Mouse (Mus musculus) testis, adult 2 months (tissue): ENCODE data around the gene Hsf4. TPM values are rescaled to one million over a fixed set of nuclear protein-coding genes. Genes with fewer than 3 reads are reported as not detected.
"Not testable (repeated sequence)": the region's sequence is repeated elsewhere in the genome, so short reads cannot be mapped to it uniquely, and the experiment has no call there.

ENCODE experiments used
- H3K27ac ChIP-seq: fragments of 200-500 bp; 2 replicates; pipeline ENCODE4 v1.5.1; 2012; ENCODE audit warnings: low read depth, low read length; ENCODE audit not compliant: control insufficient read depth, insufficient read depth
- H3K27me3 ChIP-seq: fragments of 200-500 bp; 2 replicates; pipeline ENCODE4 v1.6.1; 2012; ENCODE audit warnings: mild to moderate bottlenecking, low read length, moderate library complexity; ENCODE audit not compliant: control insufficient read depth, insufficient read depth
- H3K36me3 ChIP-seq: fragments of 200-500 bp; 2 replicates; pipeline ENCODE4 v1.6.1; 2012; ENCODE audit warnings: mild to moderate bottlenecking, low read length; ENCODE audit not compliant: control insufficient read depth, insufficient read depth
- H3K4me1 ChIP-seq: fragments of 200-500 bp; 2 replicates; pipeline ENCODE4 v1.6.1; 2012; ENCODE audit warnings: low read length; ENCODE audit not compliant: control insufficient read depth, insufficient read depth
- H3K4me3 ChIP-seq: fragments of 200-500 bp; 2 replicates; pipeline ENCODE4 v1.5.1; 2012; ENCODE audit warnings: low read depth, mild to moderate bottlenecking, low read length, moderate library complexity, mixed read lengths; ENCODE audit not compliant: control insufficient read depth
- CTCF ChIP-seq: fragments of 200-500 bp; IDR thresholded peaks from 2 replicates; pipeline ENCODE4 v1.5.1; 2012; ENCODE audit warnings: low read depth, mild to moderate bottlenecking, inconsistent platforms, low read length, moderate library complexity; ENCODE audit not compliant: control insufficient read depth, insufficient read depth, insufficient replicate concordance
- POLR2A ChIP-seq: fragments of 200-500 bp; IDR thresholded peaks from 2 replicates; pipeline ENCODE4 v1.6.1; 2012; ENCODE audit warnings: low read depth, mild to moderate bottlenecking, inconsistent platforms, low read length, moderate library complexity; ENCODE audit not compliant: control insufficient read depth
- polyA plus RNA-seq: library from polyadenylated mRNA; depleted of rRNA; stranded (reverse); fragments of >200 nt; gene quantifications from 2 replicates; pipeline ENCODE4 v1.2.3, GENCODE M21; 2012

Gene Hsf4
- polyA plus RNA-seq, 1 experiment, result 0.09 TPM

DNA sequence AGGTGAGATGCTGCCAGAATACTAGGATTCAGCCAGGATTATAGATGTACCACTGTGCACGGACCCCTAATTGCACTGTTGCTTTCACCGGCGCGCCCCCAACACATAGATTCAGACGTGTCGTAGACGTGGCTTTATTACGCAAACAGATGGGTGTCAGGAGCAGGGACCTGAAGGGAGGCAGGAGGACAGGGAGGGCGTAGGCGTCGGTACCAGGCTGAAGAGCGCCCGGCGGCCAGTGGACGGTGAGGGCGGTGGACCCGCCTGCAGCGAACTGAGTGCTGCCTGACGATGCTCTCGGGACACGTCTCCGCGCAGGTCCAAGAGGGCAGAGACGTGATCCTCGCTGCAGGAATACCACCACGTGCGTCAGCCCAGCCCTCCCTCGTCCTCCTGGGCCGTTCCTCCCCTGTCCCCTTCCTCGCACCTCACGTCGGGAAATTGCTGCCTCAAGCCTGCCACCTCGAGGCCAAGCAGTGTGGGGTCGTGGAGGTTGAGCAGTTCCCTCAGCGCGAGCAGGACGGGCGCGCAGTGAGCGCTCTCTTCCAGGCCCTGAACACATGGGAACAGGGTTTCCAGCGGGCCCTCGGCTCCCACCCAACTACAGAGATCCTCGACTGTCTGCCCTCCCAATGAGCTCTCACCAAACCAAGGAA lies 20.3 kb downstream of the Hsf4 start, which contains the start of gene 4931428F04Rik:
Gene 4931428F04Rik (minus strand): TSS at position 60 of the 656 bp plus-strand sequence.
- H3K27me3 ChIP-seq, result no peaks in the 10 kb centered on the region; the same call in 1 of the 2 replicates
- H3K4me1 ChIP-seq, result peaks cover 17% of the 10 kb centered on the region
- no peaks in the 10 kb centered on the region for H3K36me3 ChIP-seq
- TF ChIP-seq POLR2A, result peak; percentile 90; the same call in 1 of the 2 replicates
- peak; percentile 40; the same call in 1 of the 2 replicates for TF ChIP-seq CTCF
- H3K4me3 ChIP-seq, result peak within 1 kb of the TSS; percentile 95
- H3K27ac ChIP-seq, result peak within 1 kb of the TSS; percentile 67

DNA sequence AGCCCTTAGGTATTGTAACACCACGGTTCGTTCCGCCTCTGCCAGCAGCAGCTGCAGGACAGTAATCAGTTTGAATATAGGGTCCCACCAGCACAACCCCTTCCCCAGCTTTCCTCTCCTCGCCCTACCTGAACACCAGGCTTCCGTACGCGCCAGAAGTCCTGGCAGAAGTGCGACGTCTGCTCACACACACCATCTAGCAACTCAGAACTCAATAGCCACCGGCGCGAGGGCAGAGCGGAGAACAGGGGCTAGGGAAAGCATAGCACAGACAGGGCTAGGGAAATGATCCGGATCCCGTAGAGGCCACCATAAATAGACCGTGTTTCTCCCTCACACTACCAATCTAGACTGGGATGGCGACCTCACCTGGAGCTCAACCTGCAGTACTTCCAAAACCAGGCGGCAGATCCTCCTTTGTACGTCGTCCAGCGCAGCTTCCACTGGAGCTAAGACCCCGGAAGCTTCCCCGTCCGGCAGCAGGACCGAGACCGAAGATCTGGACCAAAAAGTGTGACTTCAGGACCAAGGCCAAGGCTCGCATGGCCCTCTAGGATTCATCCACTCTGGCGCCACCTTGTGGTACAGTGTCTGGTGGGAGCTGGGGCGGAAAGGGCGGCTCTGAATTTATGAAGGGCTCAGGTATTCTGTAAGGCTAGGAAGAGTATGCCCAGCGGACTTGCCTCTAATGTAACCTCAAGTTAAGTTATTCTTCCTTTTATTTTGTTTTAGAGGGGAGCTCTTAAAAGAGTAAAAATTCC lies 21.1 kb downstream of the Hsf4 start:
- no peaks in the 10 kb centered on the region for H3K36me3 ChIP-seq
- H3K4me1 ChIP-seq, result peaks cover 17% of the 10 kb centered on the region
- TF ChIP-seq CTCF, result peak; percentile 89
- TF ChIP-seq POLR2A, result no peak
- H3K4me3 ChIP-seq, result peak overlapping the region; percentile 95
- no peaks in the 10 kb centered on the region; the same call in 1 of the 2 replicates for H3K27me3 ChIP-seq
- no peak overlapping the region for H3K27ac ChIP-seq

DNA sequence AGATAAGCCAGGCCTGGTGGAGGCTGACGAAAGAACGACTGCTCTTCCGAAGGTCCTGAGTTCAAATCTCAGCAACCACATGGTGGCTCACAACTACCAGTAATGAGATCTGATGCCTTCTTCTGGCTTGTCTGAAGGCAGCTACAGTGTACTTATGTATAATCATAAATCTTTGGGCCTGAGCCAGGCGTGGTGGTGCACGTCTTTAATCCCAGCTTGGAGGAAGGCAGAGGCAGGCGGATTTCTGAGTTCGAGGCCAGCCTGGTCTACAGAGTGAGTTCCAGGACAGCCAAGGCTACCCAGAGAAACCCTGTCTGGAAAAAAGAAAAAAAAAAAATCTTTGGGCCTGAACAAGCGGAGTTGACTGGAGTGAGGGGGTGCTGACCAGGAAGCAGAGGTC lies 21.8 kb downstream of the Hsf4 start:
- not testable (repeated sequence) for H3K36me3 ChIP-seq, H3K27me3 ChIP-seq, H3K27ac ChIP-seq
- peaks cover 17% of the 10 kb centered on the region for H3K4me1 ChIP-seq
- peak overlapping the region; percentile 95 for H3K4me3 ChIP-seq

DNA sequence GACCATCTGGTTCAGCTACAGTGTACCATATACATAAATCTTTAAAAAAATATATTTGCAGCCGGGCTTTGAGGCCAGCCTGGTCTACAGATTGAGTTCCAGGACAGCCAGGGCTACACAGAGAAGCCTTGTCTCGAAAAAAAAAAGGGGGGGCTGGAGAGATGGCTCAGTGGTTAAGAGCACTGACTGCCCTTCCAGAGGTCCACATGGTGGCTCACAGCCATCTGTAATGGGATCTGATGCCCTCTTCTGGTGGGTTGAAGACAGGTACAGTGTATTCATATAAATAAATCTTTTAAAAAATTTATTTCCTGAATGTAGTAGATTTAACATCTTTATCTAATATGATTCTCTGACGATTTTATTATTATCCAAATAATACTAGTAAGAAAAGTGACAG lies 22.2 kb downstream of the Hsf4 start:
- not testable (repeated sequence) for H3K36me3 ChIP-seq, H3K27me3 ChIP-seq, H3K27ac ChIP-seq
- peaks cover 17% of the 10 kb centered on the region for H3K4me1 ChIP-seq
- peak overlapping the region; percentile 95 for H3K4me3 ChIP-seq

DNA sequence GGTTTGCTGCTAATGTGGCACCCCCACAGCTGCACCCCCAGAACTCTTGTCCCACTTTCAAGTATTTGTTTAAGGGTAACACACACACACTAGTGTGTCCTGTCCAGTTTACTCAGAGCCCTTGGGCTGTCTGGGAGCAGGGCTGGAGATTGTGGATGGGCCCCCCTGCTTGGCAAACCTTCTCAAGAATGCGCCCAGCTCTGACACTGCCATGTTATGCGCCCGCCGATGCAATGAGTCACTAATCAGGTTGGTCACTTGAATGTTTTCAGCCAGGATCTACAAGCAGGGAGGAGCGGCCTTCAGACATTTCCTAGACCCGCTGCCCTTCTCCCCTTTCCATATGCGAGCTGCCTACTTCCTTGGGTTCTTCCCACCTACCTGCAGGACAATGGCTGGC lies 22.9 kb downstream of the Hsf4 start:
- peak overlapping the region; percentile 81 for H3K4me3 ChIP-seq
- H3K27me3 ChIP-seq, result no peaks in the 10 kb centered on the region; the same call in 1 of the 2 replicates
- H3K27ac ChIP-seq, result no peak overlapping the region
- H3K4me1 ChIP-seq, result peaks cover 17% of the 10 kb centered on the region
- no peaks in the 10 kb centered on the region for H3K36me3 ChIP-seq
- TF ChIP-seq POLR2A, result no peak
- TF ChIP-seq CTCF, result no peak

DNA sequence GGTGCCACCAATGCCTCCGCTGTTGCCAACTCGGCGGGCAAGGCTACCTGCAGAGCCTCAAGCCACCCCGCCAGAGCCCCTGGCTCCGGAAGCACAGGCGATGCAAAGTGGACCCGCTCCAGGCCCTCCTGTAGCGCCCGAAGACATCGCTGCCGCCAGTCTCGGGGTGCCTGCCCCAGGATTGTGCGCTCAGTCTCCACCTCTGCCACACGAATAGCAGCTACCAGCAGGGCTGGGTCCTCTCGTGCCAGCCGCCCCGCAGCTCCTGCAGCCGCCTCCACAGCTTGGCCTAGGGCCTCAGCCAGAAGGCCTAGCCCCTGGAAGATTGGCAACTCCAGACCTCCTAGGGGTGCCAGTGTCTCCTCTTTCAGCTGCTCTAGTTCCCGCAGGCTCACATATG lies 23.8 kb downstream of the Hsf4 start:
- Histone ChIP-seq H3K36me3 (no peaks in the 10 kb centered on the region), H3K27me3 (no peaks in the 10 kb centered on the region; the same call in 1 of the 2 replicates), H3K27ac (no peak overlapping the region), H3K4me3 (peak overlapping the region; percentile 81), H3K4me1 (peaks cover 22% of the 10 kb centered on the region)
- TF ChIP-seq POLR2A (no peak), CTCF (no peak)

DNA sequence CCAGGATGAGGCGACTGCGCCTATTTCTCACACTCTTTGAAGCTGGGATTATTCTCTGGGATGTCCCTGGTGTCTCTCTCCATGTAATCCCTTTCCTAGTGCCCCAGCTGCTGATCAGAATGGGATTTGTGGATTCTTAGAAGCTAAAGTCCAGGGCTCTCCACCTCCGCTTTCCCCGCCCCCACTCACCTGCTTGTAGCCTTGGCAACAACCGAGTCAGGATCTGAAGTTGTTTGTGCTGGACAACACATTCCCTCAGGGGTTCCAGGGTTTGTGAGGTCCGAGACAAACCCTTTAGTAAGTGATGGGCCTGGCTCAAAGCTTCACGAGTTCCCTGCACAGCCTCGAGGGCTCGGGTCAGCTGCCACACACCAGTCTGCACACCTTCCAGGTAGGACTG lies 25.2 kb downstream of the Hsf4 start:
- Histone ChIP-seq H3K27ac (peak overlapping the region; percentile 78), H3K4me3 (peak overlapping the region; percentile 55), H3K27me3 (no peaks in the 10 kb centered on the region; the same call in 1 of the 2 replicates), H3K4me1 (peaks cover 20% of the 10 kb centered on the region), H3K36me3 (no peaks in the 10 kb centered on the region; the same call in 1 of the 2 replicates)
- TF ChIP-seq POLR2A, result no peak
- TF ChIP-seq CTCF, result no peak
